Mouse (Mus musculus): ENCODE measurements around the gene Plod3.

Plod3 gene

GRCm38 (mm10) chr5:136962966-136963540, 23.8 kb upstream of the Plod3 start:
- in situ Hi-C loops (cut with MboI, MseI), result no loop called here

GRCm38 (mm10) chr5:136965210-136965609, 21.6 kb upstream of the Plod3 start:
- in situ Hi-C loops (cut with MboI, MseI), result no loop called here

- in situ Hi-C loops (cut with MboI, MseI), result no loop called here
Observed at GRCm38 (mm10) chr5:136965686-136966085, 21.1 kb upstream of the Plod3 start.

GRCm38 (mm10) chr5:136966331-136966730, 20.5 kb upstream of the Plod3 start, which contains the start of gene Cldn15:
Cldn15 (plus strand) TSS chr5:136966616.
- in situ Hi-C loops (cut with MboI, MseI), result no loop called here

GRCm38 (mm10) chr5:136966861-136967455, 19.9 kb upstream of the Plod3 start:
- in situ Hi-C loops (cut with MboI, MseI), result no loop called here

GRCm38 (mm10) chr5:136967592-136967991, 19.2 kb upstream of the Plod3 start:
- in situ Hi-C loops (cut with MboI, MseI), result no loop called here

GRCm38 (mm10) chr5:136970703-136971102, 16.1 kb upstream of the Plod3 start:
- in situ Hi-C loops (cut with MboI, MseI), result loop anchor here (5.0 kb wide), 1 partner anchor 43 kb away; no protein-coding TSS in a partner anchor

- in situ Hi-C loops (cut with MboI, MseI), result loop anchor here (5.0 kb wide), 1 partner anchor 46 kb away; no protein-coding TSS in a partner anchor
Observed at GRCm38 (mm10) chr5:136973670-136974069, 13.1 kb upstream of the Plod3 start.

- in situ Hi-C loops (cut with MboI, MseI), result no loop called here
Observed at GRCm38 (mm10) chr5:136977769-136978168, 9.1 kb upstream of the Plod3 start.

- in situ Hi-C loops (cut with MboI, MseI), result no loop called here
Observed at GRCm38 (mm10) chr5:136979762-136980161, 7.1 kb upstream of the Plod3 start.

GRCm38 (mm10) chr5:136980974-136981373, 5.8 kb upstream of the Plod3 start:
- in situ Hi-C loops (cut with MboI, MseI), result no loop called here

- in situ Hi-C loops (cut with MboI, MseI), result no loop called here
Observed at GRCm38 (mm10) chr5:136982338-136982930, 4.4 kb upstream of the Plod3 start.

GRCm38 (mm10) chr5:136984828-136985227, 2.0 kb upstream of the Plod3 start:
- in situ Hi-C loops (cut with MboI, MseI), result no loop called here

- in situ Hi-C loops (cut with MboI, MseI), result no loop called here
Observed at GRCm38 (mm10) chr5:136987138-136987933, 517 bp downstream of the Plod3 start.

GRCm38 (mm10) chr5:136987934-136988271, 1.1 kb downstream of the Plod3 start, which contains the start of gene Znhit1:
Znhit1 (minus strand) TSS chr5:136988021.
- in situ Hi-C loops (cut with MboI, MseI), result no loop called here

GRCm38 (mm10) chr5:136988420-136988819, 1.6 kb downstream of the Plod3 start:
- in situ Hi-C loops (cut with MboI, MseI), result no loop called here

- in situ Hi-C loops (cut with MboI, MseI), result no loop called here
Observed at GRCm38 (mm10) chr5:136989801-136990200, 3.0 kb downstream of the Plod3 start.

- in situ Hi-C loops (cut with MboI, MseI), result no loop called here
Observed at GRCm38 (mm10) chr5:136999449-136999848, 12.6 kb downstream of the Plod3 start.

- in situ Hi-C loops (cut with MboI, MseI), result no loop called here
Observed at GRCm38 (mm10) chr5:137000612-137001011, 13.8 kb downstream of the Plod3 start.

GRCm38 (mm10) chr5:137007276-137007675, 20.5 kb downstream of the Plod3 start:
- in situ Hi-C loops (cut with MboI, MseI), result no loop called here

- in situ Hi-C loops (cut with MboI, MseI), result no loop called here
Observed at GRCm38 (mm10) chr5:137009988-137010387, 23.2 kb downstream of the Plod3 start.

GRCm38 (mm10) chr5:137012401-137012950, 25.7 kb downstream of the Plod3 start:
- in situ Hi-C loops (cut with MboI, MseI), result no loop called here

Data from T-helper 1 cell (primary cell).